Mouse (Mus musculus) stomach, embryonic 14.5 days (tissue): ENCODE data around the gene Egflam. TPM values are rescaled to one million over a fixed set of nuclear protein-coding genes. Genes with fewer than 3 reads are reported as not detected.

ENCODE experiments used
- ATAC-seq: fragments of 200-750 bp; cut with Nextera tagmentation; 2 replicates; pipeline ENCODE4 v1.8.0; 2017; ENCODE audit warnings: low read depth, moderate TSS enrichment; ENCODE audit not compliant: insufficient number of reproducible peaks, insufficient read depth, low FRiP score
- H3K27ac ChIP-seq: fragments of 300-500 bp; sonication (generic); 2 replicates; pipeline ENCODE4 v1.5.1; 2014; ENCODE audit warnings: mild to moderate bottlenecking, low read length, moderate library complexity, mixed read lengths
- H3K27me3 ChIP-seq: fragments of 300-500 bp; sonication (generic); 2 replicates; pipeline ENCODE4 v1.6.1; 2014; ENCODE audit warnings: low read length, control low read depth, mixed read lengths; ENCODE audit not compliant: control insufficient read depth, insufficient read depth
- H3K36me3 ChIP-seq: fragments of 300-500 bp; sonication (generic); 2 replicates; pipeline ENCODE4 v1.6.1; 2014; ENCODE audit warnings: mild to moderate bottlenecking, control low read depth, low read length, moderate library complexity, mixed read lengths; ENCODE audit not compliant: control insufficient read depth, insufficient read depth
- H3K4me1 ChIP-seq: fragments of 300-500 bp; sonication (generic); 2 replicates; pipeline ENCODE4 v1.6.1; 2014; ENCODE audit warnings: low read length, control low read depth, mixed read lengths; ENCODE audit not compliant: control insufficient read depth, insufficient read depth
- H3K4me2 ChIP-seq: fragments of 300-500 bp; sonication (generic); replicated peaks from 2 replicates; pipeline ENCODE4 v1.6.1; 2014; ENCODE audit warnings: low read depth, low read length, control low read depth
- H3K4me3 ChIP-seq: fragments of 300-500 bp; sonication (generic); 2 replicates; pipeline ENCODE4 v1.5.1; 2014; ENCODE audit warnings: low read depth, low read length, control low read depth
- H3K9ac ChIP-seq: fragments of 300-500 bp; sonication (generic); replicated peaks from 2 replicates; pipeline ENCODE4 v1.6.1; 2014; ENCODE audit warnings: low read depth, mild to moderate bottlenecking, control low read depth, low read length, moderate library complexity, mixed read lengths
- H3K9me3 ChIP-seq: fragments of 300-500 bp; sonication (generic); 2 replicates; pipeline ENCODE4 v1.6.1; 2016; ENCODE audit warnings: low read depth, low read length, control low read depth; ENCODE audit not compliant: control insufficient read depth
- WGBS: fragments of 180-500 bp; shearing (Covaris S2); extraction: QIAGEN DNeasy Blood & Tissue Kit; methylation state at CpG from one replicate; pipeline ENCODE4 v1.1.7; 2014; 5-methylcytosine and 5-hydroxymethylcytosine counted together
- polyA plus RNA-seq: library from polyadenylated mRNA; unstranded; fragments of >200 nt; fragmentation: Nextera tagmentation; extraction: Ambion mirVana; gene quantifications from 2 replicates; pipeline ENCODE4 v1.2.1, GENCODE M21; 2014

Egflam gene
- polyA plus RNA-seq, result 19.0 and 19.4 TPM in 2 replicates

DNA sequence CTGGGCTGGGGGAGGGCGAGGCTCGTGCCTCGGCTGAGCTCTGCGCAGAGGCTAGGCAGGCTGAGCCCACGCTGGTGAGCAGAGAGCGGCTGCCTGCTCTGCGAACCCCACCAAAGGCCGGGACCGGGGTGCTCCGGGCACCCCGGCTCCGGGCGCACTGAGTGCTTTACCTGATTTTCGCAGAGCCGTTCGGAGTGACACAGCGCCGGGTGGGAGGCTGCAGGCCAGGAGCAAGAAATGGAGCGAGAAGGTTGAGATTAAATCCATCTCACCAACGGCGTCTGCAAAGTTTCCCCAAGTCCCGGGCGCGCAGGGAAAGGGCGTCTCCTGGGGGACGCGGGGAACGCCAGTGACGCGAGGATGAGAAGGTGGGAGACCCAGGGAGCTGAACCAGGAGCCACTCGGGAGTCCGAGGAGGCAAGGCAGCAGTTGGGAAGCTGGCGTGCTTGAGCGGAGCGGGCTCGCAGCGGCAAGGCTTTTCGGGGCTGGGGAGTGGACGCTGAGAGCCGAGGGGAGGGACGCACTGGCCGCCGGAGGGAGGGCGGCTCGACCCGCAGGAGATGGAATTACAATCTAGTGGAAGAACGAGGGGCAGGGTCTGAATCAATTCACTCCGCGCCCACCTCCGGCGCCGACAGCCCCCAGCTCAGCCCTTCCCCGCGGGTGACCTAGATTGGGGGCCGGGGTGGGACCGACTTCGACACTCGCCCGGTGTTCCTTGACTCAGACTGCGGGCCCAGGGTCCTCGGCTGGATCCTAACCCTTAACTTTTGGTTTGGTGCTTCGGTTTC, at the start of gene Egflam:
TSS of gene Egflam (minus strand) at position 578 of the 791 bp plus-strand sequence.
- Histone ChIP-seq H3K9ac (peak within 1 kb of the TSS; percentile 60), H3K4me3 (peak within 1 kb of the TSS; percentile 71), H3K4me2 (peak within 1 kb of the TSS; percentile 81), H3K9me3 (no peaks in the 10 kb centered on the region), H3K27me3 (no peaks in the 10 kb centered on the region), H3K27ac (peak within 1 kb of the TSS; percentile 80), H3K4me1 (peaks cover 5% of the 10 kb centered on the region; the same call in 1 of the 2 replicates), H3K36me3 (no peaks in the 10 kb centered on the region)
- peak; percentile 79; the same call in 1 of the 2 replicates for ATAC-seq
- WGBS, result under 1% methylated on average over 62 of the region's 62 CpGs

DNA sequence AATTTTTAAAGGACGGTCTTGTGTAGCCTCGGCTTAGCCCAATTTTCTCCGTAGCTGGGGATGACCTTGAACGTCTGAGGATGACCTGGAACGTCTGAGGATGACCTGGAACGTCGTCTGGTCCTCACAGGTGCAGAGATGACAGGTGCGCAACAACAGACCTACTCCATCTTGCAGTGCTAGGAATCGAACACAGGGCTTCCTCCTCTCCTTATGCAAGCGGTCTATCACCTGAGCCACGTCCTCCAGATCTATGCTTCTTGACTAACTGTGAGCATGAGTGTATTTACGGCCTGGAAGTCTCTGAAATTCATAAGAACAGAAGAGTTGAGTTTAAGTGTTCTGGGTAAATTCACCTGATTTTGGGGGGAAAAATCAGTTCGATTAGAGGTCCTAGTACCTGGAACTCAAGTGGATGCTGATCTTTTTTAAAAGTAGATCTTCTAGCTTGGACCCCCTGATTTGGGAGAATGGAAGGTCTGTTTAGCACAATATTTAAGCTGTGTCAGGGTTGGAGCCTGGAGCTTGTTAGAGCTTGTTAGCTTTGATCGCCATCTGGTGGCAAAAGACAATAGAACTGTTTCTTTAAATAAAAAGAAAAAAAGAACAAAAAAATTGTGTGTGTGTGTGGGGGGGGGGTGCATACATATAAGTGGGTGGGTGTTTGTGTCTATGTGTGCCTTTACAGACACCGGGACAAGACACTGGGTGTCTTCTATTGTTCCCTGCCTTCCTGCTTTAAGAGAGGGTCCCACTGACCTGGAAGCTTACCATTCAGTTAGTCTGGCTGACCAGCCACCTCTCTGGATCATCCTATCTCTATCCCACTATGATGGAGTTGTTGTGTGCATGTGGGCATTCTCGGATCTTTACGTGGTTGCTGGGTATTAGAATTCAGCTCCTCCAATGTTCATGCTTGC, 45.5 kb upstream of the Egflam start:
- no peak for ATAC-seq
- Histone ChIP-seq H3K4me1 (peaks cover 9% of the 10 kb centered on the region), H3K9ac (no peak overlapping the region), H3K9me3 (no peaks in the 10 kb centered on the region), H3K4me3 (no peak overlapping the region), H3K27me3 (no peaks in the 10 kb centered on the region), H3K4me2 (no peak overlapping the region), H3K36me3 (no peaks in the 10 kb centered on the region), H3K27ac (no peak overlapping the region)
- 62% methylated on average over 17 of the region's 17 CpGs for WGBS

DNA sequence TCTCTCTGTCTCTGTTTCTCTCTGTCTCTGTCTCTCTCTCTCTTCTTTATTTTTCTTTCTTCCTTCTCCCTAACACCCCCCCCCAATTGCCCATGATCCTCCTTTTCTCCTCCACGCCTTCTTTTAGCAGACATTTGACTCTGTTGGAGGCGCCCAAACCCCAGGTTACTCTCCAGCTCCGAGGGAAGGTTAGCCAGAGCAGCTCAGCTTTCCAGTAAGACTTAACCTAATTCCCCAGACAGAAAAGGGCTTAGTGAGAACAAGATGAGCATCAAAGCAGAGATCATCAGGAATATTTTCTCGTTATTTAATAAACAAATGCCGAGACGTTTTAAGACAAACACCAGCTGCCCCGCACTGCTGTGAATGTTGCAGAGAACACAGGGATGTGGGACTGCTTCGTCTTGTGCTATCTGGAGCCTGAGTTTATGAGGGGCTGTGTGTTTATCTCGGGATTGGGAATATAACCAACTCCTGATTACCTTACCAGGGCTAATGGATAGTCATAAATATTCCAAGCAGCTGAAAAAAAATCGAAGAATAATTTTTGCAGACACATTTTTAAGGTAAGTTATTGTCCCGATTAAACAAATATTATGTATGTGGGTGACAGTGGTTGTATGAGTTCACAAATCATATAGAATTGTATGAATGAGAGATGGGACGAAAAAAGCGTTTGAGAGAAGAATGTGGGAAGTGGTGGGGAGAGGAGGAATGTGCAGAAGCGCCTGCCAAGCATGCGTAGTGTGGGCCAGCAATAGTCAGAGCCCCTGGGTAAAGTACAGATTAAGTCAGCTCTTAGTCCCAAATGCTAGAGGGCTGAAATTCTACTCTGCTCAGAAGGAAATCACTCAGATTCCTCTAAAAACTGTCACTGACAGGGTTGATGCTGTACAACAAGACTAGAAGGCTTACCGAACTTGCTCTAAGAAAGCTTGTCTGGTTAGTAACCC, 44.2 kb upstream of the Egflam start:
- Histone ChIP-seq H3K36me3 (no peaks in the 10 kb centered on the region), H3K4me1 (peaks cover 9% of the 10 kb centered on the region), H3K9ac (no peak overlapping the region), H3K27ac (0 out of 2 replicates have a peak overlapping the region, but pooled peaks have one; percentile 48), H3K4me3 (no peak overlapping the region), H3K4me2 (no peak overlapping the region; the same call in 1 of the 2 replicates), H3K9me3 (no peaks in the 10 kb centered on the region), H3K27me3 (no peaks in the 10 kb centered on the region)
- ATAC-seq, result no peak
- 33% methylated on average over 16 of the region's 16 CpGs for WGBS

DNA sequence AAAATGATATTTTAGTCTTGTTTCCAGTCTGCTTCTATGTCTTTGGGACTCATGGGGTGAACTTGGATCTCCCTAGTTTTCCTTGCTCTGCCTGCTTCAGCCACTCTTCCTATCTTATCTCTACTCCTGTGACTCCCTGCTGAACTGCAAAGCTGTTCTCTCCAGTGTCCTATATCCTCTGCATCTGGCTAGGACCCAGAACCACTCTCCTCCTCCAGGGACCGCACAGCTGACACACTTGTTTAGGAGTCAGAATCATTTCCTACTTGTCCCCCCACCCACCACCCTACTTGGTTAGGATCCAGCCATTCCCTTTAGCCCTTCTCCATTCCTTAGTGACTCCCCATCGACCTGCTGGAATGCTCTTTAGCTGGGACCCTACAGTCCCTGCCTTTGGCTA, 26.1 kb upstream of the Egflam start:
- H3K9me3 ChIP-seq, result no peaks in the 10 kb centered on the region
- WGBS, result 86% methylated on average over 2 of the region's 2 CpGs
- H3K4me2 ChIP-seq, result no peak overlapping the region
- no peaks in the 10 kb centered on the region for H3K27me3 ChIP-seq
- H3K27ac ChIP-seq, result no peak overlapping the region
- no peak overlapping the region for H3K9ac ChIP-seq
- H3K4me3 ChIP-seq, result no peak overlapping the region
- ATAC-seq, result no peak
- H3K36me3 ChIP-seq, result no peaks in the 10 kb centered on the region
- no peaks in the 10 kb centered on the region for H3K4me1 ChIP-seq

- H3K4me2 ChIP-seq, result no peak overlapping the region
- 78% methylated on average over 8 of the region's 8 CpGs for WGBS
- no peaks in the 10 kb centered on the region for H3K36me3 ChIP-seq
- H3K4me1 ChIP-seq, result no peaks in the 10 kb centered on the region
- no peak for ATAC-seq
- no peak overlapping the region for H3K9ac ChIP-seq
- H3K27ac ChIP-seq, result no peak overlapping the region
- H3K4me3 ChIP-seq, result no peak overlapping the region
- no peaks in the 10 kb centered on the region for H3K27me3 ChIP-seq
- no peaks in the 10 kb centered on the region for H3K9me3 ChIP-seq
These were observed 6.3 kb upstream of the Egflam start for GRCm38 (mm10) chr15:7404521-7404920.

DNA sequence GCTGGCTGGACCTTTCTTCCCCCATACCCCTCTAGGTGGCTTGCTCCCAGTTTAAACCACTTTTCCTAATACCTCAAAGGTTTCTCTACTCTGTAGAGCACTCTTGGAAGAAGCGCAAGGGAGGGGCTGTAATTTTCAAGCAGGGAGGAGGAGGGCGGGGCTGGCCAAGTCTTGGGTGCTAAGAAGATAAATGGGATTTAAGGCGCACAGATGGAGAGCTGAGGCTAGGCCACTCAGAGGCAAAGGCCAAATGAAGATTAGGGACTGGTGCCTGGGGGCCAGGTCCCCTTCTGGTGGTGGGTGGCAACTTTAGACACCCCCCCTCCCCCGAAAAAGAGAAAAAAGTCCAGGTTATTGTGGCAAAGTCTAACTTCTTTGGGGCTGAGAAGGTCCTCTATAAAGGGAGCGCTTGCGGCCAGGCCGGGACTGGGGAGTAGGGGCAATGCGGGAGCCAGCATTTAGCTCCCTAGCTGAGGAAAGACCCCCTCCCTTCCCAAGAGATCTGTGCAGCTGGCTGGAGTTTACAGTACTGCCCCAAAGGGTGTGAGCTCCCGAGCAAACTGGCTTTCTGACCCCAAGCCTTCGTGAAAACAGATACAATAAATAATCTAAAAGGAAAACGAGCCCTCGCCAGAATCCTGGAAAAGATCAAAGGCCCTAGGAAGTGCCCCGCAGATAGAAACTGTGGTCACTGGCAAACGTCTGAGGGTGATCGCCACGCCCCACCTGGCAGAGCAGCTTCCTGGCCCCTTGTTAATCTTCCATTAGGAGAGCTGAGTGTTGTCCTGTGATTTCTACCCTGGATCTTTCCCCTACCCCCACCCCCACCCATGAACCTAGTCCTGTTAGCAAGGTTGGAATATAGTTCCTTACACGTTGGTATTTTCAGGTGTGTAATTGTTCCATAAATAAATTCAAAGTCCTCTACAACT, 680 bp upstream of the Egflam start:
- Histone ChIP-seq H3K9me3 (no peaks in the 10 kb centered on the region), H3K36me3 (no peaks in the 10 kb centered on the region), H3K4me1 (peaks cover 5% of the 10 kb centered on the region; the same call in 1 of the 2 replicates), H3K27me3 (no peaks in the 10 kb centered on the region), H3K27ac (peak overlapping the region; percentile 80; the same call in 1 of the 2 replicates), H3K4me3 (peak overlapping the region; percentile 71), H3K4me2 (peak overlapping the region; percentile 81), H3K9ac (peak overlapping the region; percentile 60; the same call in 1 of the 2 replicates)
- WGBS, result 7% methylated on average over 17 of the region's 17 CpGs
- peak; percentile 74; the same call in 1 of the 2 replicates for ATAC-seq

DNA sequence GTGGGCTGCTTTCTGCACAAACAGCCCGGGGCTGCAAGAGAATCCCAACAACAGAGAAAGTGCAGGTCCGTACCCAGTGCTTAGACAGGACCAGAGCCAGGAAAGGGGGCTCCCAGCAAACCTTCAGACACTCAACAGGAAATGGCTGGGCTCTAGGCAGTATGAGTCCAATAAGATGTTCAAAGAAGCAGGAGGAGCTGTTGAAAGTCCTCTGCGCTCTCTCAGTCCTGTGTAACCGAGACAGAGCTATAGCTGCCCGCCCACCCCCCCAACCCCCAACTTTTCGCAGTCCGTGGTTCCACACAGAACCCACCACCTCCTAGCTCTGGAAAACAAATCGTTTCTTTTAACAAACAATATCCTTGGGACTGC, 763 bp downstream of the Egflam start:
- WGBS, result 3% methylated on average over 8 of the region's 8 CpGs
- H3K9me3 ChIP-seq, result no peaks in the 10 kb centered on the region
- no peaks in the 10 kb centered on the region for H3K27me3 ChIP-seq
- peak overlapping the region; percentile 80; the same call in 1 of the 2 replicates for H3K27ac ChIP-seq
- H3K4me3 ChIP-seq, result peak overlapping the region; percentile 71
- H3K4me2 ChIP-seq, result peak overlapping the region; percentile 81
- ATAC-seq, result peak; percentile 31; the same call in 1 of the 2 replicates
- peak overlapping the region; percentile 60 for H3K9ac ChIP-seq
- peaks cover 5% of the 10 kb centered on the region; the same call in 1 of the 2 replicates for H3K4me1 ChIP-seq
- H3K36me3 ChIP-seq, result no peaks in the 10 kb centered on the region
